16 mouse cellular contexts compared by ENCODE assay signal in genomic region chr13:33076247-33076646, GRCm38 (mm10). TPM values are rescaled to one million over a fixed set of nuclear protein-coding genes. Genes with fewer than 3 reads are reported as not detected.
"Had no signal": no experiment of that assay in that cellular context is flagged by ENCODE, and none has a peak within 500 bp of the region (broad histone marks: within the 10 kb centered on the region; RNA-seq: fewer than 3 reads in every experiment).

No protein-coding gene starts in this region.

- DNase-seq: kidney, adult 18-20 months; kidney, adult 9 months; kidney, postnatal 14 days; kidney, postnatal 4 days; liver, postnatal 0 days; lung, embryonic 14.5 days; right cerebral cortex, adult 18-20 months; right cerebral cortex, postnatal 14 days; right cerebral cortex, postnatal 4 days; thymus, postnatal 25 days had no signal

- ATAC-seq: lung, postnatal 0 days; midbrain, embryonic 15.5 days had no signal

RNA-seq across cellular contexts. Expression of gene Serpinb9b, which starts 49.0 kb away (rescaled TPM):
- total RNA-seq: layer of hippocampus, adult 18-20 months; layer of hippocampus, postnatal 25 days; left cerebral cortex, postnatal 10 days; left cerebral cortex, postnatal 36 days had no signal
